Mouse (Mus musculus) layer of hippocampus, adult 11-12 months (tissue): ENCODE measurements around the gene C1qtnf12.

ENCODE experiments used
- DNase-seq: peaks from one replicate; pipeline ENCODE4 v3.0.0; 2022; ENCODE audit warnings: low spot score

The C1qtnf12 gene

GRCm38 (mm10) chr4:155962167-155962971, at the start of gene C1qtnf12:
TSS of gene C1qtnf12 (plus strand) at chr4:155962318.
- no peak for DNase-seq

GRCm38 (mm10) chr4:155932031-155932430, 30.1 kb upstream of the C1qtnf12 start:
- no peak for DNase-seq

GRCm38 (mm10) chr4:155943049-155943452, 19.1 kb upstream of the C1qtnf12 start:
- peak; percentile 41 for DNase-seq

GRCm38 (mm10) chr4:155943534-155944249, 18.4 kb upstream of the C1qtnf12 start, which contains the start of gene Ube2j2:
TSS of gene Ube2j2 (plus strand) at chr4:155943831.
- peak; percentile 95 for DNase-seq

- no peak for DNase-seq
These were observed 17.8 kb upstream of the C1qtnf12 start for GRCm38 (mm10) chr4:155944271-155944670.

GRCm38 (mm10) chr4:155947094-155947493, 15.0 kb upstream of the C1qtnf12 start:
- DNase-seq = no peak

GRCm38 (mm10) chr4:155955491-155955890, 6.6 kb upstream of the C1qtnf12 start:
- no peak for DNase-seq

- DNase-seq = peak; percentile 78
These were observed 2.8 kb upstream of the C1qtnf12 start for GRCm38 (mm10) chr4:155959275-155959674.

GRCm38 (mm10) chr4:155963106-155963505, 988 bp downstream of the C1qtnf12 start:
- DNase-seq = no peak

- DNase-seq = no peak
These were observed 2.3 kb downstream of the C1qtnf12 start for GRCm38 (mm10) chr4:155964396-155964795.

GRCm38 (mm10) chr4:155969043-155969653, 7.0 kb downstream of the C1qtnf12 start:
- DNase-seq = no peak

GRCm38 (mm10) chr4:155970286-155970685, 8.2 kb downstream of the C1qtnf12 start:
- no peak for DNase-seq

- no peak for DNase-seq
These were observed 10.5 kb downstream of the C1qtnf12 start for GRCm38 (mm10) chr4:155972651-155973050.

GRCm38 (mm10) chr4:155973239-155973638, 11.1 kb downstream of the C1qtnf12 start:
- no peak for DNase-seq

GRCm38 (mm10) chr4:155981436-155982082, 19.4 kb downstream of the C1qtnf12 start:
- no peak for DNase-seq

GRCm38 (mm10) chr4:155983788-155984187, 21.7 kb downstream of the C1qtnf12 start:
- DNase-seq = no peak

GRCm38 (mm10) chr4:155991211-155991907, 29.2 kb downstream of the C1qtnf12 start:
- DNase-seq = no peak

- DNase-seq = no peak
These were observed 29.8 kb downstream of the C1qtnf12 start for GRCm38 (mm10) chr4:155991908-155992230.

GRCm38 (mm10) chr4:155992241-155992905, 30.3 kb downstream of the C1qtnf12 start, which contains the start of the genes B3galt6 and Sdf4:
TSS of gene B3galt6 (minus strand) at chr4:155992649.
TSS of gene Sdf4 (plus strand) at chr4:155992872.
- DNase-seq = peak; percentile 89

GRCm38 (mm10) chr4:155992906-155993547, 30.9 kb downstream of the C1qtnf12 start:
- DNase-seq = peak; percentile 98
